Comparison of ENCODE assay signal across 14 mouse cellular contexts in genomic region chr4:140959128-140959679, GRCm38 (mm10). TPM values are rescaled to one million over a fixed set of nuclear protein-coding genes. Genes with fewer than 3 reads are reported as not detected.
"Had no signal": no experiment of that assay in that cellular context is flagged by ENCODE, and none has a peak within 500 bp of the region (broad histone marks: within the 10 kb centered on the region; RNA-seq: fewer than 3 reads in every experiment).

No protein-coding gene starts in this region.

- H3K27me3 ChIP-seq: limb, embryonic 12.5 days; midbrain, embryonic 13.5 days; neural tube, embryonic 15.5 days had no signal

- DNase-seq: kidney, postnatal 10 days; kidney, postnatal 4 days; liver; liver, embryonic 13.5 days; lung, adult 18-20 months; lung, postnatal 36 days; thymus, postnatal 4 days had no signal

- H3K9me3 ChIP-seq: limb, embryonic 12.5 days; liver, embryonic 13.5 days; midbrain, embryonic 13.5 days; neural tube, embryonic 15.5 days had no signal

- ATAC-seq: lung, postnatal 0 days; midbrain, embryonic 13.5 days had no signal

- H3K36me3 ChIP-seq: limb, embryonic 12.5 days; liver, embryonic 13.5 days; midbrain, embryonic 13.5 days; neural tube, embryonic 15.5 days had no signal

- H3K4me2 ChIP-seq: limb, embryonic 12.5 days; liver, embryonic 13.5 days; midbrain, embryonic 13.5 days; neural tube, embryonic 15.5 days had no signal

- H3K4me3 ChIP-seq: layer of hippocampus, adult 2 months; limb, embryonic 12.5 days; liver, embryonic 13.5 days; midbrain, embryonic 13.5 days; neural tube, embryonic 15.5 days had no signal

- H3K9ac ChIP-seq: limb, embryonic 12.5 days; liver, embryonic 13.5 days; midbrain, embryonic 13.5 days; neural tube, embryonic 15.5 days had no signal

- H3K27ac ChIP-seq: limb, embryonic 12.5 days; liver, embryonic 13.5 days; midbrain, embryonic 13.5 days; neural tube, embryonic 15.5 days; stomach, postnatal 0 days had no signal

RNA-seq across cellular contexts. Expression of gene Mfap2, which starts 51.0 kb away (rescaled TPM):
- total RNA-seq: megakaryocyte progenitor cell, adult 5-6 weeks had no signal
